Mouse (Mus musculus) cerebellum, adult (tissue): Measurements from ENCODE around the gene Ppp1r16b.
"Not testable (repeated sequence)": the region's sequence is repeated elsewhere in the genome, so short reads cannot be mapped to it uniquely, and the experiment has no call there.

ENCODE experiments used
- ATAC-seq: cut with Nextera tagmentation; 2 replicates; pipeline ENCODE4 v1.9.2; 2017; ENCODE audit warnings: mild to moderate bottlenecking, moderate library complexity, mixed read lengths; ENCODE audit not compliant: insufficient number of reproducible peaks, low FRiP score, low TSS enrichment

Gene Ppp1r16b

GRCm38 (mm10) chr2:158718816-158719549, 53.8 kb downstream of the Ppp1r16b start:
- ATAC-seq: no peak

- no peak for ATAC-seq
Measured at GRCm38 (mm10) chr2:158720715-158721370, 55.6 kb downstream of the Ppp1r16b start.

- ATAC-seq: no peak
Measured at GRCm38 (mm10) chr2:158721481-158721880, 56.3 kb downstream of the Ppp1r16b start.

- ATAC-seq: no peak
Measured at GRCm38 (mm10) chr2:158722135-158722534, 56.9 kb downstream of the Ppp1r16b start.

GRCm38 (mm10) chr2:158722991-158723551, 57.9 kb downstream of the Ppp1r16b start:
- no peak for ATAC-seq

- ATAC-seq: no peak
Measured at GRCm38 (mm10) chr2:158723806-158724205, 58.6 kb downstream of the Ppp1r16b start.

GRCm38 (mm10) chr2:158726252-158726651, 61.1 kb downstream of the Ppp1r16b start:
- no peak for ATAC-seq

- no peak for ATAC-seq
Measured at GRCm38 (mm10) chr2:158728061-158728815, 63.0 kb downstream of the Ppp1r16b start.

GRCm38 (mm10) chr2:158730896-158731295, 65.7 kb downstream of the Ppp1r16b start:
- no peak for ATAC-seq

- ATAC-seq: no peak
Measured at GRCm38 (mm10) chr2:158732521-158732920, 67.3 kb downstream of the Ppp1r16b start.

- ATAC-seq: no peak
Measured at GRCm38 (mm10) chr2:158733136-158733535, 67.9 kb downstream of the Ppp1r16b start.

- ATAC-seq: no peak
Measured at GRCm38 (mm10) chr2:158733914-158734313, 68.7 kb downstream of the Ppp1r16b start.

GRCm38 (mm10) chr2:158734500-158735152, 69.4 kb downstream of the Ppp1r16b start:
- ATAC-seq: no peak

GRCm38 (mm10) chr2:158735340-158735739, 70.1 kb downstream of the Ppp1r16b start:
- ATAC-seq: no peak

GRCm38 (mm10) chr2:158736247-158736646, 71.0 kb downstream of the Ppp1r16b start:
- ATAC-seq: not testable (repeated sequence)

GRCm38 (mm10) chr2:158738591-158738990, 73.4 kb downstream of the Ppp1r16b start:
- no peak for ATAC-seq

- ATAC-seq: no peak
Measured at GRCm38 (mm10) chr2:158739113-158739512, 73.9 kb downstream of the Ppp1r16b start.

GRCm38 (mm10) chr2:158741011-158741501, 75.9 kb downstream of the Ppp1r16b start:
- ATAC-seq: no peak

- no peak for ATAC-seq
Measured at GRCm38 (mm10) chr2:158742431-158742830, 77.2 kb downstream of the Ppp1r16b start.

- no peak for ATAC-seq
Measured at GRCm38 (mm10) chr2:158743518-158744141, 78.4 kb downstream of the Ppp1r16b start.
